ENCODE assay signal across 8 mouse cellular contexts in genomic region chr8:45410882-45411281, GRCm38 (mm10). TPM values are rescaled to one million over a fixed set of nuclear protein-coding genes. Genes with fewer than 3 reads are reported as not detected.
DNase-seq lines count a peak whose midpoint lies in the region; ATAC-seq and TF ChIP-seq lines count a peak whose summit lies in the region.

TSS of gene Tlr3 (minus strand) at chr8:45411080.

- DNase-seq in testis, postnatal 10 days (ENCODE audit: low spot score) = no peak
- no peak for DNase-seq in cerebellum, adult 11-12 months
- DNase-seq in ovary, adult 18-20 months (ENCODE audit: low spot score) = no peak

- TF ChIP-seq POLR2A in testis, adult 2 months (IDR thresholded peaks at IDR 0.05; ENCODE audit: control insufficient read depth, low read depth, low read length) = no peak

- no peaks in the 10 kb centered on the region; the same call in none of the 2 replicates for H3K4me1 ChIP-seq in testis, adult 2 months (ENCODE audit: control insufficient read depth, insufficient read depth, low read length)
- H3K4me1 ChIP-seq in forebrain, embryonic 16.5 days (replicated peaks; ENCODE audit: control insufficient read depth, insufficient read depth, low read length) = peaks cover 3% of the 10 kb centered on the region; the same call in 1 of the 2 replicates
- peaks cover 12% of the 10 kb centered on the region for H3K4me1 ChIP-seq in limb, embryonic 12.5 days (replicated peaks)
- peaks cover 7% of the 10 kb centered on the region for H3K4me1 ChIP-seq in neural tube, embryonic 13.5 days (replicated peaks)

- WGBS in forebrain, embryonic 16.5 days = 55% methylated on average over 2 of the region's 2 CpGs
- WGBS in limb, embryonic 12.5 days = 69% methylated on average over 2 of the region's 2 CpGs
- WGBS in neural tube, embryonic 13.5 days = 83% methylated on average over 2 of the region's 2 CpGs

- 0 out of 2 replicates have a peak within 1 kb of the TSS, but pooled peaks have one; percentile 31 for H3K9ac ChIP-seq in forebrain, embryonic 16.5 days (replicated peaks; ENCODE audit: low read depth, low read length)
- H3K9ac ChIP-seq in limb, embryonic 12.5 days (replicated peaks) = 0 out of 2 replicates have a peak within 1 kb of the TSS, but pooled peaks have one; percentile 27
- no peak within 1 kb of the TSS; the same call in 1 of the 2 replicates for H3K9ac ChIP-seq in neural tube, embryonic 13.5 days

- TF ChIP-seq CTCF in testis, adult 2 months (IDR thresholded peaks at IDR 0.05; ENCODE audit: control insufficient read depth, insufficient read depth, insufficient replicate concordance, low read depth, low read length) = no peak

- H3K4me2 ChIP-seq in forebrain, embryonic 16.5 days (ENCODE audit: low read length) = peak within 1 kb of the TSS; percentile 56
- peak within 1 kb of the TSS; percentile 56 for H3K4me2 ChIP-seq in limb, embryonic 12.5 days
- H3K4me2 ChIP-seq in neural tube, embryonic 13.5 days = peak within 1 kb of the TSS; percentile 50

- no peaks in the 10 kb centered on the region for H3K9me3 ChIP-seq in forebrain, embryonic 16.5 days (ENCODE audit: control insufficient read depth, low read length)
- no peaks in the 10 kb centered on the region for H3K9me3 ChIP-seq in limb, embryonic 12.5 days
- no peaks in the 10 kb centered on the region for H3K9me3 ChIP-seq in neural tube, embryonic 13.5 days

- peak within 1 kb of the TSS; percentile 88 for H3K4me3 ChIP-seq in testis, adult 2 months (ENCODE audit: control insufficient read depth, low read depth, low read length)
- H3K4me3 ChIP-seq in forebrain, embryonic 16.5 days (replicated peaks; ENCODE audit: low read length) = peak within 1 kb of the TSS; percentile 33
- H3K4me3 ChIP-seq in limb, embryonic 12.5 days (replicated peaks) = peak within 1 kb of the TSS; percentile 33
- H3K4me3 ChIP-seq in neural tube, embryonic 13.5 days = peak within 1 kb of the TSS; percentile 29

- no peaks in the 10 kb centered on the region for H3K36me3 ChIP-seq in testis, adult 2 months (ENCODE audit: control insufficient read depth, insufficient read depth, low read length)
- no peaks in the 10 kb centered on the region for H3K36me3 ChIP-seq in forebrain, embryonic 16.5 days (ENCODE audit: control insufficient read depth, insufficient read depth)
- H3K36me3 ChIP-seq in limb, embryonic 12.5 days = no peaks in the 10 kb centered on the region
- no peaks in the 10 kb centered on the region for H3K36me3 ChIP-seq in neural tube, embryonic 13.5 days

- peak within 1 kb of the TSS; percentile 44 for H3K27ac ChIP-seq in testis, adult 2 months (ENCODE audit: control insufficient read depth, insufficient read depth, low read depth, low read length)
- no peak within 1 kb of the TSS for H3K27ac ChIP-seq in forebrain, embryonic 16.5 days (ENCODE audit: low read length)
- H3K27ac ChIP-seq in limb, embryonic 12.5 days = peak within 1 kb of the TSS; percentile 70
- no peak within 1 kb of the TSS for H3K27ac ChIP-seq in neural tube, embryonic 13.5 days (replicated peaks)

- ATAC-seq in forebrain, embryonic 16.5 days = no peak
- no peak for ATAC-seq in limb, embryonic 12.5 days (ENCODE audit: insufficient number of reproducible peaks, insufficient read depth, low FRiP score, low TSS enrichment, low read depth)
- ATAC-seq in neural tube, embryonic 13.5 days (ENCODE audit: low read depth) = no peak
- ATAC-seq in monocyte, adult 5-6 weeks (replicated peaks; ENCODE audit: insufficient number of reproducible peaks, low FRiP score, low TSS enrichment, poor library complexity, severe bottlenecking) = no peak

- H3K27me3 ChIP-seq in testis, adult 2 months (ENCODE audit: control insufficient read depth, insufficient read depth, low read length) = no peaks in the 10 kb centered on the region
- no peaks in the 10 kb centered on the region for H3K27me3 ChIP-seq in forebrain, embryonic 16.5 days (replicated peaks; ENCODE audit: control insufficient read depth, insufficient read depth, low read length)
- H3K27me3 ChIP-seq in limb, embryonic 12.5 days = no peaks in the 10 kb centered on the region
- H3K27me3 ChIP-seq in neural tube, embryonic 13.5 days = no peaks in the 10 kb centered on the region

RNA-seq across cellular contexts. Expression of gene Tlr3, which starts in this region (rescaled TPM):
- polyA plus RNA-seq in testis, adult 2 months (2012; rRNA removed) = 0.68 and 0.69 TPM in 2 replicates
- polyA plus RNA-seq in forebrain, embryonic 16.5 days (2015; fragmentation: Nextera tagmentation; extraction: Ambion mirVana) = 0.98 and 0.99 TPM in 2 replicates
- polyA plus RNA-seq in limb, embryonic 12.5 days (2016; fragmentation: Nextera tagmentation; extraction: Ambion mirVana) = 0.46 and 0.77 TPM in 2 replicates
- 0.83 and 1.0 TPM in 2 replicates for polyA plus RNA-seq in neural tube, embryonic 13.5 days (2015; fragmentation: Nextera tagmentation; extraction: Ambion mirVana)
- total RNA-seq in monocyte, adult 5-6 weeks (2017) = 1.8 to 10.0 TPM in 2 of 3 replicates, not detected in the other

Comparison
In these comparisons a context has a peak if more than half of its experiments do, and no peak if none do; other contexts are left out.
1. H3K27ac ChIP-seq: peak in testis, adult 2 months (single experiment) and limb, embryonic 12.5 days (single experiment); none in forebrain, embryonic 16.5 days (single experiment) and neural tube, embryonic 13.5 days (single experiment).
2. H3K4me3 ChIP-seq: peak in every context shown above with its lines; median percentile 88 in testis, adult 2 months; 33 in forebrain, embryonic 16.5 days; 33 in limb, embryonic 12.5 days; 29 in neural tube, embryonic 13.5 days.
3. Peak in every context shown above with its lines, with median percentiles within 50 percentile points of each other: H3K4me2 ChIP-seq.